Mouse (Mus musculus): ENCODE data around the gene Arhgap28. TPM values are rescaled to one million over a fixed set of nuclear protein-coding genes. Genes with fewer than 3 reads are reported as not detected.

The Arhgap28 gene
- 22.1 and 24.0 TPM in 2 replicates for polyA plus RNA-seq (2012; rRNA removed)

DNA sequence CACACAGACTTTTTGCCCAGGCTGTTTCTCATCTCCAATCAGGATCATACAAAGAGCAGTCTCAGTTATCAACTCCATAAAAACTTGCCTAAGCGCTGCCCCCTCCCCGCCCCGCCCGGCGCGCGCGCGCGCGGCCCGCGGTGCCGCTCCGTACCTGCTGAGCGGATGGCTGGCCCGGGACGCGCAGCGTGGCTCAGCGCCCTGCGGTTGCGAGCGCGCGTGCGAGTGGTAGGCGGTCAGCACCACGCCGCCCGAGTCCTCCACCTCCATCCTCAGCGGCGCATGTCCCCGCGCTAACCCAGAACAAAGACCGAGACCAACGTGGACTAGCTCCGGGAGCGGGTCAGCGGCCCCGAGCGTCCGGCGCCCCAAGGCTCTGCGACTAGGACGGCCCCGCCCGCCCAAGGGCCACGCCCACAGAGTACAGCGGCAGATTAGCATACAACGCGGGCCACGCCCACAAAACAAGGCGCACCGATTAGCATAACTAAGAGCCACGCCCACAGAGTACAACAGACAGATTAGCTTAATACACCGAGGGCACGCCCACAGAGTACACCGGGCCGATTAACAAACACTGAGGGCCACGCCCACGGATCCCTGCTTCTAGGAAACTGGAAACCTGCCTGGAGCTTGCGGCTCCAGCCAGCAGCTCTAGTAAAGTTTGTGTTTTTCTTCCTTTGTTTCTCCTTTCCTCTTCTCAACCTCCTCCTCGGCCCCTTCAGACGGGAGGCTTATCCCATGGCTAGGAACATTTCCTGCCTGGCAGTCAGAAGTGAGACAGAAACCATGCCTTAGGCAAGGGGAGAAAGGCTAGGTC, at the start of gene Arhgap28:
Gene Arhgap28, minus strand, starts transcription at position 380 of the 820 bp plus-strand sequence.

Measured in ovary, adult 2 months (tissue).